Mouse (Mus musculus) forebrain, postnatal 0 days (tissue): ENCODE results near the gene Tnf. TPM values are rescaled to one million over a fixed set of nuclear protein-coding genes. Genes with fewer than 3 reads are reported as not detected.

Experiments
- ATAC-seq: fragments of 200-750 bp; cut with Nextera tagmentation; 2 replicates; pipeline ENCODE4 v1.8.0; 2017; ENCODE audit warnings: mild to moderate bottlenecking, moderate library complexity
- DNase-seq: peaks from one replicate; pipeline ENCODE4 v3.0.0-alpha.2; 2015
- H3K27ac ChIP-seq: fragments of 300-500 bp; sonication (generic); 2 replicates; pipeline ENCODE4 v1.5.1; 2014; ENCODE audit warnings: low read depth, mild to moderate bottlenecking, antibody characterized with exemption, low read length, moderate library complexity, mixed read lengths
- H3K27me3 ChIP-seq: fragments of 300-500 bp; sonication (generic); 2 replicates; pipeline ENCODE4 v1.6.1; 2014; ENCODE audit warnings: mild to moderate bottlenecking, low read length, mixed read lengths; ENCODE audit not compliant: insufficient read depth
- H3K36me3 ChIP-seq: fragments of 300-500 bp; sonication (generic); 2 replicates; pipeline ENCODE4 v1.6.1; 2014; ENCODE audit warnings: mild to moderate bottlenecking, moderate library complexity; ENCODE audit not compliant: insufficient read depth
- H3K4me1 ChIP-seq: fragments of 300-500 bp; sonication (generic); 2 replicates; pipeline ENCODE4 v1.6.1; 2014; ENCODE audit warnings: antibody characterized with exemption; ENCODE audit not compliant: insufficient read depth
- H3K4me2 ChIP-seq: fragments of 300-500 bp; sonication (generic); 2 replicates; pipeline ENCODE4 v1.6.1; 2014; ENCODE audit warnings: low read depth, mild to moderate bottlenecking, moderate library complexity
- H3K4me3 ChIP-seq: fragments of 300-500 bp; sonication (generic); 2 replicates; pipeline ENCODE4 v1.5.1; 2014; ENCODE audit warnings: low read depth, low read length, mixed read lengths
- H3K9ac ChIP-seq: fragments of 300-500 bp; sonication (generic); 2 replicates; pipeline ENCODE4 v1.6.1; 2014; ENCODE audit warnings: mild to moderate bottlenecking
- H3K9me3 ChIP-seq: fragments of 300-500 bp; sonication (generic); 2 replicates; pipeline ENCODE4 v1.6.1; 2016; ENCODE audit warnings: low read length
- CTCF ChIP-seq: sonication (generic); IDR thresholded peaks from 2 replicates; pipeline ENCODE4 v1.5.1; 2016; ENCODE audit warnings: antibody characterized with exemption, control low read depth, low read depth
- WGBS: fragments of 180-500 bp; shearing (Covaris S2); extraction: QIAGEN DNeasy Blood & Tissue Kit; methylation state at CpG from one replicate; pipeline ENCODE4 v1.1.7; 2014; 5-methylcytosine and 5-hydroxymethylcytosine counted together
- polyA plus RNA-seq: library from polyadenylated mRNA; unstranded; fragments of >200 nt; fragmentation: Nextera tagmentation; extraction: Ambion mirVana; gene quantifications from 2 replicates; pipeline ENCODE4 v1.2.1, GENCODE M21; 2015
- total RNA-seq: library from RNA; depleted of rRNA; stranded (reverse); fragments of >200 nt; gene quantifications from 2 replicates; pipeline ENCODE4 v1.2.3, GENCODE M21; 2014

Tnf gene
- total and polyA plus RNA-seq, 2 experiments from 2014 or later = 0.71 TPM; not detected in 1

- 23% methylated on average over 12 of the region's 12 CpGs for WGBS
- ATAC-seq (no peak), DNase-seq (no peak)
These were observed 38.8 kb upstream of the Tnf start for GRCm38 (mm10) chr17:35240384-35241304.

GRCm38 (mm10) chr17:35239700-35240099, 37.9 kb upstream of the Tnf start:
- ATAC-seq = no peak
- no peak for TF ChIP-seq CTCF
- H3K9ac ChIP-seq = no peak overlapping the region
- 0 out of 2 replicates have a peak overlapping the region, but pooled peaks have one; percentile 100 for H3K27ac ChIP-seq
- 82% methylated on average over 5 of the region's 5 CpGs for whole genome bisulfite sequencing
- no peak overlapping the region for H3K4me2 ChIP-seq
- H3K36me3 ChIP-seq = peaks cover 8% of the 10 kb centered on the region
- no peaks in the 10 kb centered on the region for H3K9me3 ChIP-seq
- no peaks in the 10 kb centered on the region for H3K27me3 ChIP-seq
- DNase-seq = no peak
- peaks cover 8% of the 10 kb centered on the region for H3K4me1 ChIP-seq
- H3K4me3 ChIP-seq = no peak overlapping the region

More at GRCm38 (mm10) chr17:35240384-35241304, 38.8 kb upstream of the Tnf start:
- no peaks in the 10 kb centered on the region for H3K27me3 ChIP-seq
- TF ChIP-seq CTCF = no peak
- peak overlapping the region; percentile 100 for H3K9ac ChIP-seq
- H3K9me3 ChIP-seq = no peaks in the 10 kb centered on the region
- H3K27ac ChIP-seq = peak overlapping the region; percentile 100
- H3K4me2 ChIP-seq = peak overlapping the region; percentile 83
- H3K4me3 ChIP-seq = peak overlapping the region; percentile 98
- H3K4me1 ChIP-seq = peaks cover 5% of the 10 kb centered on the region
- peaks cover 18% of the 10 kb centered on the region for H3K36me3 ChIP-seq

GRCm38 (mm10) chr17:35237504-35237903, 35.7 kb upstream of the Tnf start:
- TF ChIP-seq CTCF = no peak

GRCm38 (mm10) chr17:35236996-35237395, 35.2 kb upstream of the Tnf start:
- 78% methylated on average over 9 of the region's 9 CpGs for whole genome bisulfite sequencing
- Histone ChIP-seq H3K27me3 (no peaks in the 10 kb centered on the region), H3K4me1 (peaks cover 10% of the 10 kb centered on the region), H3K4me3 (peak overlapping the region; percentile 52), H3K27ac (peak overlapping the region; percentile 91), H3K9ac (peak overlapping the region; percentile 57), H3K9me3 (no peaks in the 10 kb centered on the region), H3K4me2 (peak overlapping the region; percentile 95), H3K36me3 (no peaks in the 10 kb centered on the region)
- DNase-seq (no peak), ATAC-seq (no peak)
- no peak for TF ChIP-seq CTCF

More at GRCm38 (mm10) chr17:35237504-35237903, 35.7 kb upstream of the Tnf start:
- H3K36me3 ChIP-seq = no peaks in the 10 kb centered on the region
- H3K9ac ChIP-seq = no peak overlapping the region
- H3K9me3 ChIP-seq = no peaks in the 10 kb centered on the region
- WGBS = 89% methylated on average over 12 of the region's 12 CpGs
- DNase-seq = no peak
- H3K27ac ChIP-seq = no peak overlapping the region
- no peak for ATAC-seq
- H3K27me3 ChIP-seq = no peaks in the 10 kb centered on the region
- peaks cover 10% of the 10 kb centered on the region for H3K4me1 ChIP-seq
- H3K4me2 ChIP-seq = peak overlapping the region; percentile 95; the same call in 1 of the 2 replicates
- no peak overlapping the region for H3K4me3 ChIP-seq

GRCm38 (mm10) chr17:35236390-35236746, 34.6 kb upstream of the Tnf start:
- DNase-seq (peak; percentile 98), ATAC-seq (peak; percentile 84)
- Histone ChIP-seq H3K36me3 (peaks cover under 1% of the 10 kb centered on the region), H3K4me2 (peak overlapping the region; percentile 95), H3K27me3 (no peaks in the 10 kb centered on the region), H3K27ac (peak overlapping the region; percentile 91), H3K9me3 (no peaks in the 10 kb centered on the region), H3K9ac (peak overlapping the region; percentile 57), H3K4me1 (peaks cover 10% of the 10 kb centered on the region), H3K4me3 (peak overlapping the region; percentile 52)
- peak; percentile 99 for TF ChIP-seq CTCF
- WGBS = under 1% methylated on average over 18 of the region's 18 CpGs

GRCm38 (mm10) chr17:35235614-35236389, 34.0 kb upstream of the Tnf start, which contains the start of gene Nfkbil1:
Gene Nfkbil1 (minus strand): TSS chr17:35235792.
- WGBS = 2% methylated on average over 35 of the region's 35 CpGs
- Histone ChIP-seq H3K4me2 (peak within 1 kb of the TSS; percentile 95), H3K9ac (peak within 1 kb of the TSS; percentile 57), H3K27me3 (no peaks in the 10 kb centered on the region), H3K4me3 (peak within 1 kb of the TSS; percentile 52), H3K27ac (peak within 1 kb of the TSS; percentile 91), H3K36me3 (peaks cover 6% of the 10 kb centered on the region), H3K4me1 (peaks cover 9% of the 10 kb centered on the region), H3K9me3 (no peaks in the 10 kb centered on the region)
- ATAC-seq (peak; percentile 86), DNase-seq (peak; percentile 96)
- no peak for TF ChIP-seq CTCF
